Mouse (Mus musculus) spleen, adult 2 months (tissue): ENCODE measurements around the gene Rab27a.

Source experiments
- CTCF ChIP-seq: fragments of 200-500 bp; IDR thresholded peaks from 2 replicates; pipeline ENCODE4 v1.5.1; 2011; ENCODE audit warnings: mild to moderate bottlenecking, inconsistent platforms; ENCODE audit not compliant: insufficient read depth, insufficient read length, insufficient replicate concordance; ENCODE audit errors: extremely low read depth
- POLR2A ChIP-seq: fragments of 200-500 bp; IDR thresholded peaks from 2 replicates; pipeline ENCODE4 v1.6.1; 2011; ENCODE audit warnings: low read depth, low read length, inconsistent platforms

GRCm38 (mm10) chr9:73040080-73040479, 4.6 kb upstream of the Rab27a start, which contains the start of gene Pigb:
- TF ChIP-seq CTCF: no peak
- no peak for TF ChIP-seq POLR2A
